Mouse (Mus musculus): Measurements from ENCODE around the gene Pkm. TPM values are rescaled to one million over a fixed set of nuclear protein-coding genes. Genes with fewer than 3 reads are reported as not detected.

Gene Pkm
- total and polyA plus RNA-seq, 3 experiments: 71.6 to 2,746 (median 710) TPM

DNA sequence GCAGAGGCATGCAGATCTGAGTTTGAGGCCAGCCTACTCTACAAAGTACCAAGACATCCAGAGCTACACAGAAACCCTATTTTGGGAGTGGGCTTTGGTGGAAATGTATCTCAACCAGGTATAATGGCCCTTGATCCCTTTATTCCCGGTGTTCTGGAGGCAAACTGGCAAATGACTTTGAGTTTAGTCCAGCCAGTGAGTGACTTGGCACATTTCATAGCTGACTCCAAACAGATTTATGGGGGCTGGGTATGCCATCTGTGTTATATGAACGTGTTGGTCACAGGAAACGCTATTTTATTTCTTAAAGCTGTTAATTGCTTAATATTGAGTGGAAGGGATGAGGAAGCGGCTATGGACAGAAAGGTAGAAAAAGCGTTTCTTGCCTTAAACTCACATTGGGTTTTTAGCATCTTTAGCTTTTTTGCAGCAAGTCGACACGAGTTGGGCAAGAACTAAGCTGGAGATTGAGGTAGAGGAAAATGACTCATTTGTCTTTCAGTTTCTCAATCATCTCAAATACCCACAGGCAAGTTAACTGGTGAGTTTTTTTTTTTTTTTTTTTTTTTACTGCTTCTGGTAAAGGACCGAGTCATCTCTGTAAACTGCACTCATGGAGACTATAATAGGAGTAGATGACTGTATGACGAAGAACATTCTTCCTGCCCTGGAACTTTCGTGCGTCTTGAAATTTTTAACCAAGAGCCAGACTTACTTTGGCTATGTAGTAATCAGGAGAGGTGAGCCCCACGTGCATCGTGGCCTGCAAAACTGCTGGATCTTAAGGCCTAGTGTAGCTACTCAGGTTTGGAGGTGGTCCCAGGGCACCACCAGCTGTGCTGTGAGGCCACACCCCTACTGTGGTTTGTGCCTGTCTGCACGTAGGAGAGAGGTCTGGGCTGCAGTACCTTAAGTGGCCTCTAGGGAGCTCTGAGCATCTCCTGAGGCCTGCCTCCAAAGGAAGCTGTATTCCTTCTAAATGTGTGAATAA is 3.2 kb downstream of the Pkm start:
- Histone ChIP-seq H3K27me3 (ENCODE audit: control insufficient read depth in 1 of 2, insufficient read depth in 2 of 2, low read length in 2 of 2) (no peaks in the 10 kb centered on the region), H3K4me3 (ENCODE audit: control insufficient read depth in 1 of 2, insufficient read depth in 1 of 2, low read depth in 2 of 2, low read length in 2 of 2) (peak overlapping the region; percentile 36 to 73), H3K36me3 (ENCODE audit: control insufficient read depth in 1 of 2, insufficient read depth in 2 of 2, low read length in 2 of 2) (peaks cover 6 to 52% of the 10 kb centered on the region in 2 experiments; a peak in 3 of 4 replicates), H3K9me3 (replicated peaks; ENCODE audit: insufficient read depth, low read length) (no peaks in the 10 kb centered on the region), H3K79me2 (ENCODE audit: control insufficient read depth, insufficient read depth, low read length, poor library complexity) (peaks cover 73% of the 10 kb centered on the region), H3K27ac (ENCODE audit: control insufficient read depth, low read depth, low read length) (peak overlapping the region; percentile 21; the same call in 1 of the 2 replicates), H3K4me1 (ENCODE audit: control insufficient read depth in 1 of 2, insufficient read depth in 2 of 2, low read length in 2 of 2) (peaks cover 7 to 38% of the 10 kb centered on the region in 2 experiments), H3K9ac (ENCODE audit: control insufficient read depth, low read depth, low read length, poor library complexity, severe bottlenecking) (peak overlapping the region; percentile 26)
- DNase-seq (ENCODE audit: low read depth, low spot score): peak; percentile 96
- TF ChIP-seq TAL1 (IDR thresholded peaks at IDR 0.05; ENCODE audit: low read length): no peak
- TF ChIP-seq ZMIZ1 (IDR thresholded peaks at IDR 0.05; ENCODE audit: low read depth, low read length): peak; percentile 41; the same call in 1 of the 2 replicates
- TF ChIP-seq TBP (IDR thresholded peaks at IDR 0.05; ENCODE audit: low read depth, low read length): 0 out of 2 replicates have a peak, but pooled peaks have one; percentile 28
- peak in 1 of 2 experiments; percentile 45; a peak in 1 of 4 replicates for TF ChIP-seq POLR2A (IDR thresholded peaks at IDR 0.05; ENCODE audit: control insufficient read depth in 1 of 2, insufficient read depth in 1 of 2, low read depth in 1 of 2, low read length in 2 of 2, poor library complexity in 1 of 2)
- TF ChIP-seq MAX (IDR thresholded peaks at IDR 0.05; ENCODE audit: low read length): peak; percentile 67
- TF ChIP-seq GABPA (IDR thresholded peaks at IDR 0.05; ENCODE audit: low read depth, low read length): no peak
- peak; percentile 69; the same call in 1 of the 2 replicates for TF ChIP-seq ETS1 (IDR thresholded peaks at IDR 0.05; ENCODE audit: low read depth, low read length)
- TF ChIP-seq MAFK (IDR thresholded peaks at IDR 0.05; ENCODE audit: borderline replicate concordance, low read depth, low read length): no peak
- TF ChIP-seq POLR2AphosphoS5 (IDR thresholded peaks at IDR 0.05; ENCODE audit: borderline replicate concordance, low read depth, low read length): no peak
- no peak for TF ChIP-seq GATA1 (IDR thresholded peaks at IDR 0.05; ENCODE audit: low read depth, low read length)
- no peak; the same call in 1 of the 2 replicates for TF ChIP-seq RAD21 (IDR thresholded peaks at IDR 0.05; ENCODE audit: low read depth, low read length)
- TF ChIP-seq NELFE (IDR thresholded peaks at IDR 0.05; ENCODE audit: low read depth, low read length): no peak
- no peak; the same call in 1 of the 2 replicates for TF ChIP-seq BHLHE40 (IDR thresholded peaks at IDR 0.05; ENCODE audit: borderline replicate concordance, low read depth, low read length)
- no peak for TF ChIP-seq JUND (IDR thresholded peaks at IDR 0.05; ENCODE audit: low read depth, low read length)
- TF ChIP-seq CTCF (IDR thresholded peaks at IDR 0.05 in 2 of 3, conservative IDR thresholded peaks at IDR 0.05 in 1 of 3; ENCODE audit: control insufficient read depth in 1 of 3, insufficient read depth in 1 of 3, low read depth in 2 of 3, low read length in 3 of 3, poor library complexity in 1 of 3, severe bottlenecking in 1 of 3): peak; percentile 54 to 95 (median 69)
- TF ChIP-seq USF2 (IDR thresholded peaks at IDR 0.05; ENCODE audit: borderline replicate concordance in 1 of 2, insufficient read depth in 1 of 2, low read depth in 1 of 2, low read length in 2 of 2): no peak
- TF ChIP-seq HCFC1 (IDR thresholded peaks at IDR 0.05; ENCODE audit: low read depth, low read length): no peak; the same call in 1 of the 2 replicates
- TF ChIP-seq E2F4 (IDR thresholded peaks at IDR 0.05; ENCODE audit: borderline replicate concordance, low read depth, low read length): no peak
- TF ChIP-seq ZC3H11A (IDR thresholded peaks at IDR 0.05; ENCODE audit: low read depth, low read length): no peak
- no peak for TF ChIP-seq EP300 (IDR thresholded peaks at IDR 0.05; ENCODE audit: low read depth in 1 of 2, low read length in 2 of 2)
- no peak for TF ChIP-seq MAZ (IDR thresholded peaks at IDR 0.05; ENCODE audit: low read depth, low read length)
- no peak for TF ChIP-seq NRF1 (IDR thresholded peaks at IDR 0.05; ENCODE audit: insufficient read depth, low read depth, low read length, poor library complexity, severe bottlenecking)
- no peak for TF ChIP-seq ZKSCAN1 (IDR thresholded peaks at IDR 0.05; ENCODE audit: low read depth, low read length)
- no peak for TF ChIP-seq RCOR1 (IDR thresholded peaks at IDR 0.05; ENCODE audit: low read depth, low read length)
- peak; percentile 91 for TF ChIP-seq MXI1 (IDR thresholded peaks at IDR 0.05; ENCODE audit: low read depth, low read length)
- peak; percentile 72; the same call in 1 of the 2 replicates for TF ChIP-seq ZNF384 (IDR thresholded peaks at IDR 0.05; ENCODE audit: low read depth, low read length)
- no peak for TF ChIP-seq UBTF (IDR thresholded peaks at IDR 0.05; ENCODE audit: borderline replicate concordance, insufficient read depth, low read depth, low read length)
- peak; percentile 15; the same call in 1 of the 2 replicates for TF ChIP-seq SMC3 (IDR thresholded peaks at IDR 0.05; ENCODE audit: low read depth, low read length)
- TF ChIP-seq CHD1 (IDR thresholded peaks at IDR 0.05; ENCODE audit: low read depth, low read length): no peak
- TF ChIP-seq TCF12 (IDR thresholded peaks at IDR 0.05; ENCODE audit: low read depth, low read length): peak; percentile 13; the same call in 1 of the 2 replicates
- no peak for TF ChIP-seq MEF2A (IDR thresholded peaks at IDR 0.05; ENCODE audit: extremely low read depth, insufficient replicate concordance, low read depth, low read length, poor library complexity, severe bottlenecking)
- TF ChIP-seq SIN3A (IDR thresholded peaks at IDR 0.05; ENCODE audit: low read length): peak; percentile 90; the same call in 1 of the 2 replicates
- TF ChIP-seq MYC (IDR thresholded peaks at IDR 0.05; ENCODE audit: low read depth, low read length): peak; percentile 76

All from MEL (cell line).